Mouse (Mus musculus) lung, embryonic 15.5 days (tissue): ENCODE data around the gene Krit1. TPM values are rescaled to one million over a fixed set of nuclear protein-coding genes. Genes with fewer than 3 reads are reported as not detected.
"Not testable (repeated sequence)": the region's sequence is repeated elsewhere in the genome, so short reads cannot be mapped to it uniquely, and the experiment has no call there.

Experiments used
- ATAC-seq: fragments of 200-750 bp; cut with Nextera tagmentation; 2 replicates; pipeline ENCODE4 v1.8.0; 2017; ENCODE audit warnings: moderate number of reproducible peaks, borderline replicate concordance; ENCODE audit not compliant: low FRiP score, low TSS enrichment; ENCODE audit errors: extremely low read depth
- H3K27ac ChIP-seq: fragments of 300-500 bp; sonication (generic); 2 replicates; pipeline ENCODE4 v1.5.1; 2015; ENCODE audit warnings: moderate library complexity, mild to moderate bottlenecking, inconsistent platforms
- H3K27me3 ChIP-seq: fragments of 300-500 bp; sonication (generic); 2 replicates; pipeline ENCODE4 v1.6.1; 2015; ENCODE audit warnings: inconsistent platforms
- H3K36me3 ChIP-seq: fragments of 300-500 bp; sonication (generic); 2 replicates; pipeline ENCODE4 v1.6.1; 2015; ENCODE audit warnings: inconsistent platforms
- H3K4me1 ChIP-seq: fragments of 300-500 bp; sonication (generic); 2 replicates; pipeline ENCODE4 v1.6.1; 2015; ENCODE audit warnings: inconsistent platforms
- H3K4me2 ChIP-seq: fragments of 300-500 bp; sonication (generic); 2 replicates; pipeline ENCODE4 v1.6.1; 2015; ENCODE audit warnings: inconsistent platforms, mild to moderate bottlenecking, moderate library complexity
- H3K4me3 ChIP-seq: fragments of 300-500 bp; sonication (generic); 2 replicates; pipeline ENCODE4 v1.5.1; 2015; ENCODE audit warnings: mild to moderate bottlenecking, inconsistent platforms
- H3K9ac ChIP-seq: fragments of 300-500 bp; sonication (generic); 2 replicates; pipeline ENCODE4 v1.6.1; 2015; ENCODE audit warnings: inconsistent platforms
- H3K9me3 ChIP-seq: fragments of 300-500 bp; sonication (generic); 2 replicates; pipeline ENCODE4 v1.6.1; 2016; ENCODE audit warnings: inconsistent platforms
- WGBS: fragments of 180-500 bp; shearing (Covaris S2); methylation state at CpG from one replicate; pipeline ENCODE4 v1.1.7; 2015; 5-methylcytosine and 5-hydroxymethylcytosine counted together
- polyA plus RNA-seq: library from polyadenylated mRNA; unstranded; fragments of >200 nt; fragmentation: Nextera tagmentation; extraction: Ambion mirVana; gene quantifications from 2 replicates; pipeline ENCODE4 v1.2.1, GENCODE M21; 2015

Gene Krit1
- polyA plus RNA-seq, 1 experiment from 2014 or later: 44.0 TPM

GRCm38 (mm10) chr5:3894294-3894619, 91.3 kb downstream of the Krit1 start:
- not testable (repeated sequence) for H3K27me3 ChIP-seq, H3K27ac ChIP-seq, H3K9me3 ChIP-seq, H3K36me3 ChIP-seq, H3K4me2 ChIP-seq, H3K9ac ChIP-seq, ATAC-seq, H3K4me1 ChIP-seq
- WGBS: 96% methylated on average over 4 of the region's 4 CpGs
- H3K4me3 ChIP-seq: peak overlapping the region; percentile 25

Other genes with a start within 250 kb of the Krit1 start
- 2.0 and 2.1 TPM in 2 replicates for gene 1700109H08Rik, start 231.6 kb upstream of the Krit1 start, polyA plus RNA-seq
- gene Pex1, start 207.1 kb upstream of the Krit1 start, polyA plus RNA-seq: 13.5 and 14.0 TPM in 2 replicates
- gene Rbm48, start 206.6 kb upstream of the Krit1 start, polyA plus RNA-seq: 12.4 and 13.9 TPM in 2 replicates
- not detected in 2 replicates for gene Tmbim7, start 152.0 kb upstream of the Krit1 start, polyA plus RNA-seq
- gene Gatad1, start 146.0 kb upstream of the Krit1 start, polyA plus RNA-seq: 65.9 and 66.8 TPM in 2 replicates
- gene Ankib1, start 259 bp upstream of the Krit1 start, polyA plus RNA-seq: 9.0 and 9.9 TPM in 2 replicates
- 0.06 TPM in 1 of 2 replicates, not detected in the other for gene Lrrd1, start 42.0 kb downstream of the Krit1 start, polyA plus RNA-seq
- gene Mterf1a, start 90.7 kb downstream of the Krit1 start, polyA plus RNA-seq: 7.6 and 8.1 TPM in 2 replicates
- gene Akap9, start 124.9 kb downstream of the Krit1 start, polyA plus RNA-seq: 102 and 105 TPM in 2 replicates